Mouse (Mus musculus) brown adipose tissue, adult 24 weeks (tissue): Measurements from ENCODE around the gene Lclat1. TPM values are rescaled to one million over a fixed set of nuclear protein-coding genes. Genes with fewer than 3 reads are reported as not detected.

Experiments
- H3K27ac ChIP-seq: fragments of 200-500 bp; replicated peaks from 2 replicates; pipeline ENCODE4 v1.5.1; 2012; ENCODE audit warnings: low read depth, mild to moderate bottlenecking, low read length
- H3K4me1 ChIP-seq: fragments of 200-500 bp; 2 replicates; pipeline ENCODE4 v1.6.1; 2012; ENCODE audit warnings: low read length, mixed read lengths; ENCODE audit not compliant: control insufficient read depth, insufficient read depth, insufficient read length
- H3K4me3 ChIP-seq: fragments of 200-500 bp; 2 replicates; pipeline ENCODE4 v1.5.1; 2012; ENCODE audit warnings: low read depth, mild to moderate bottlenecking, low read length, moderate library complexity; ENCODE audit not compliant: insufficient read depth
- polyA plus RNA-seq: library from polyadenylated mRNA; stranded (reverse); fragments of >200 nt; gene quantifications from 2 replicates; pipeline ENCODE4 v1.2.4, GENCODE M21; 2012; ENCODE audit not compliant: missing spikeins, insufficient read depth, insufficient read length

The Lclat1 gene
- polyA plus RNA-seq, 1 experiment, result 12.8 TPM

GRCm38 (mm10) chr17:73225442-73225841 lies 117.7 kb downstream of the Lclat1 start:
- Histone ChIP-seq H3K27ac (no peak overlapping the region), H3K4me1 (0 out of 2 replicates have a peak, but pooled peaks cover 4% of the 10 kb centered on the region)

GRCm38 (mm10) chr17:73225996-73226395 lies 118.2 kb downstream of the Lclat1 start:
- Histone ChIP-seq H3K4me3 (no peak overlapping the region), H3K27ac (no peak overlapping the region), H3K4me1 (peaks cover 6% of the 10 kb centered on the region; the same call in 1 of the 2 replicates)

More at GRCm38 (mm10) chr17:73225442-73225841, 117.7 kb downstream of the Lclat1 start:
- no peak overlapping the region for H3K4me3 ChIP-seq

- Histone ChIP-seq H3K27ac (no peak overlapping the region), H3K4me1 (peaks cover 6% of the 10 kb centered on the region; the same call in 1 of the 2 replicates), H3K4me3 (no peak overlapping the region)
These were observed 118.8 kb downstream of the Lclat1 start for GRCm38 (mm10) chr17:73226595-73226994.

- no peak overlapping the region for H3K4me3 ChIP-seq
- H3K4me1 ChIP-seq, result peaks cover 2% of the 10 kb centered on the region; the same call in 1 of the 2 replicates
- no peak overlapping the region for H3K27ac ChIP-seq
These were observed 119.6 kb downstream of the Lclat1 start for GRCm38 (mm10) chr17:73227361-73227760.

GRCm38 (mm10) chr17:73229445-73230155 lies 121.8 kb downstream of the Lclat1 start:
- H3K27ac ChIP-seq, result no peak overlapping the region
- no peak overlapping the region for H3K4me3 ChIP-seq
- peaks cover 2% of the 10 kb centered on the region; the same call in 1 of the 2 replicates for H3K4me1 ChIP-seq

GRCm38 (mm10) chr17:73230340-73230989 lies 122.7 kb downstream of the Lclat1 start:
- no peak overlapping the region for H3K4me3 ChIP-seq
- peaks cover 2% of the 10 kb centered on the region; the same call in 1 of the 2 replicates for H3K4me1 ChIP-seq
- no peak overlapping the region for H3K27ac ChIP-seq

GRCm38 (mm10) chr17:73231337-73231736 lies 123.6 kb downstream of the Lclat1 start:
- Histone ChIP-seq H3K4me1 (peaks cover 2% of the 10 kb centered on the region; the same call in 1 of the 2 replicates), H3K4me3 (no peak overlapping the region), H3K27ac (no peak overlapping the region)

- Histone ChIP-seq H3K4me1 (peaks cover 2% of the 10 kb centered on the region; the same call in 1 of the 2 replicates), H3K4me3 (no peak overlapping the region), H3K27ac (no peak overlapping the region)
These were observed 124.8 kb downstream of the Lclat1 start for GRCm38 (mm10) chr17:73232593-73232992.

GRCm38 (mm10) chr17:73233975-73234374 lies 126.2 kb downstream of the Lclat1 start:
- Histone ChIP-seq H3K27ac (no peak overlapping the region), H3K4me1 (peaks cover 2% of the 10 kb centered on the region; the same call in 1 of the 2 replicates), H3K4me3 (no peak overlapping the region)

- Histone ChIP-seq H3K4me3 (no peak overlapping the region), H3K4me1 (no peaks in the 10 kb centered on the region), H3K27ac (no peak overlapping the region)
These were observed 129.5 kb downstream of the Lclat1 start for GRCm38 (mm10) chr17:73237178-73237853.

GRCm38 (mm10) chr17:73238501-73238900 lies 130.7 kb downstream of the Lclat1 start:
- H3K4me3 ChIP-seq, result no peak overlapping the region
- no peaks in the 10 kb centered on the region for H3K4me1 ChIP-seq
- no peak overlapping the region for H3K27ac ChIP-seq

GRCm38 (mm10) chr17:73241085-73241848 lies 133.5 kb downstream of the Lclat1 start:
- no peak overlapping the region for H3K27ac ChIP-seq
- H3K4me3 ChIP-seq, result no peak overlapping the region
- H3K4me1 ChIP-seq, result peaks cover under 1% of the 10 kb centered on the region; the same call in 1 of the 2 replicates

GRCm38 (mm10) chr17:73243676-73244075 lies 135.9 kb downstream of the Lclat1 start:
- Histone ChIP-seq H3K4me3 (no peak overlapping the region), H3K27ac (no peak overlapping the region), H3K4me1 (peaks cover 3% of the 10 kb centered on the region; the same call in 1 of the 2 replicates)

GRCm38 (mm10) chr17:73244596-73244995 lies 136.8 kb downstream of the Lclat1 start:
- Histone ChIP-seq H3K4me3 (no peak overlapping the region), H3K4me1 (peaks cover 3% of the 10 kb centered on the region; the same call in 1 of the 2 replicates), H3K27ac (no peak overlapping the region)
